Mouse (Mus musculus): ENCODE measurements at regions not wholly inside any gene's neighbourhood (a gene's known extent, or its start where the extent isn't known, plus 50 kb on each side); places are given as distances from the start of the nearest gene placed in this dataset.
A peak's percentile ranks its signal among the peaks of the same experiment; 100 is the strongest.

GRCm38 (mm10) chr5:33512253-33512884 is 78.6 kb upstream of the Nkx1-1 start:
- no peaks in the 10 kb centered on the region for H3K36me3 ChIP-seq (ENCODE audit: control insufficient read depth, insufficient read depth, low read length)
- H3K9ac ChIP-seq (ENCODE audit: low read length): no peak overlapping the region
- H3K9me3 ChIP-seq (ENCODE audit: control insufficient read depth, low read length): no peaks in the 10 kb centered on the region
- 40% methylated on average over 22 of the region's 22 CpGs for WGBS
- no peak overlapping the region for H3K4me3 ChIP-seq (ENCODE audit: control insufficient read depth in 1 of 2, insufficient read depth in 1 of 2, low read depth in 1 of 2, low read length in 2 of 2)
- H3K27me3 ChIP-seq (ENCODE audit: control insufficient read depth, insufficient read depth, low read length): peaks cover 5% of the 10 kb centered on the region; the same call in 1 of the 2 replicates
- no peak overlapping the region for H3K27ac ChIP-seq (replicated peaks in 1 of 2; ENCODE audit: control insufficient read depth in 1 of 2, insufficient read depth in 1 of 2, low read depth in 2 of 2, low read length in 2 of 2)
- ATAC-seq (ENCODE audit: insufficient number of reproducible peaks, insufficient read depth, low FRiP score, low read depth): no peak
- peaks cover 0 to 5% of the 10 kb centered on the region in 2 experiments; a peak in 1 of 4 replicates for H3K4me1 ChIP-seq (ENCODE audit: control insufficient read depth in 2 of 2, insufficient read depth in 2 of 2, low read length in 2 of 2)
- peak overlapping the region; percentile 19; the same call in 1 of the 2 replicates for H3K4me2 ChIP-seq (ENCODE audit: low read length)

- peak overlapping the region; percentile 19; the same call in 1 of the 2 replicates for H3K4me2 ChIP-seq (ENCODE audit: low read length)
- WGBS: 70% methylated on average over 25 of the region's 25 CpGs
- no peak for ATAC-seq (ENCODE audit: insufficient number of reproducible peaks, insufficient read depth, low FRiP score, low read depth)
These were observed 77.9 kb upstream of the Nkx1-1 start for GRCm38 (mm10) chr5:33511529-33512252.

GRCm38 (mm10) chr5:33505786-33506185 is 72.0 kb upstream of the Nkx1-1 start:
- ATAC-seq (ENCODE audit: insufficient number of reproducible peaks, insufficient read depth, low FRiP score, low read depth): no peak
- Histone ChIP-seq H3K4me1 (ENCODE audit: control insufficient read depth in 2 of 2, insufficient read depth in 2 of 2, low read length in 2 of 2) (peaks cover 0 to 7% of the 10 kb centered on the region in 2 experiments; a peak in 1 of 4 replicates), H3K27me3 (ENCODE audit: control insufficient read depth, insufficient read depth, low read length) (no peaks in the 10 kb centered on the region), H3K4me2 (ENCODE audit: low read length) (no peak overlapping the region), H3K36me3 (ENCODE audit: control insufficient read depth, insufficient read depth, low read length) (no peaks in the 10 kb centered on the region), H3K9me3 (ENCODE audit: control insufficient read depth, low read length) (no peaks in the 10 kb centered on the region), H3K9ac (ENCODE audit: low read length) (no peak overlapping the region), H3K4me3 (ENCODE audit: control insufficient read depth in 1 of 2, insufficient read depth in 1 of 2, low read depth in 1 of 2, low read length in 2 of 2) (no peak overlapping the region), H3K27ac (replicated peaks in 1 of 2; ENCODE audit: control insufficient read depth in 1 of 2, insufficient read depth in 1 of 2, low read depth in 2 of 2, low read length in 2 of 2) (no peak overlapping the region)
- WGBS: 59% methylated on average over 13 of the region's 13 CpGs

More at GRCm38 (mm10) chr5:33511529-33512252, 77.9 kb upstream of the Nkx1-1 start:
- Histone ChIP-seq H3K4me1 (ENCODE audit: control insufficient read depth in 2 of 2, insufficient read depth in 2 of 2, low read length in 2 of 2) (peaks cover 0 to 5% of the 10 kb centered on the region in 2 experiments; a peak in 1 of 4 replicates), H3K36me3 (ENCODE audit: control insufficient read depth, insufficient read depth, low read length) (no peaks in the 10 kb centered on the region), H3K27ac (replicated peaks in 1 of 2; ENCODE audit: control insufficient read depth in 1 of 2, insufficient read depth in 1 of 2, low read depth in 2 of 2, low read length in 2 of 2) (no peak overlapping the region), H3K9me3 (ENCODE audit: control insufficient read depth, low read length) (no peaks in the 10 kb centered on the region), H3K27me3 (ENCODE audit: control insufficient read depth, insufficient read depth, low read length) (peaks cover 5% of the 10 kb centered on the region; the same call in 1 of the 2 replicates), H3K4me3 (ENCODE audit: control insufficient read depth in 1 of 2, insufficient read depth in 1 of 2, low read depth in 1 of 2, low read length in 2 of 2) (no peak overlapping the region), H3K9ac (ENCODE audit: low read length) (no peak overlapping the region)

GRCm38 (mm10) chr5:33501735-33502495 is 68.1 kb upstream of the Nkx1-1 start:
- Histone ChIP-seq H3K9ac (ENCODE audit: low read length) (no peak overlapping the region), H3K4me1 (ENCODE audit: control insufficient read depth in 2 of 2, insufficient read depth in 2 of 2, low read length in 2 of 2) (peaks cover 0 to 7% of the 10 kb centered on the region in 2 experiments; a peak in 1 of 4 replicates), H3K36me3 (ENCODE audit: control insufficient read depth, insufficient read depth, low read length) (no peaks in the 10 kb centered on the region), H3K27ac (replicated peaks in 1 of 2; ENCODE audit: control insufficient read depth in 1 of 2, insufficient read depth in 1 of 2, low read depth in 2 of 2, low read length in 2 of 2) (no peak overlapping the region), H3K4me2 (ENCODE audit: low read length) (no peak overlapping the region), H3K4me3 (ENCODE audit: control insufficient read depth in 1 of 2, insufficient read depth in 1 of 2, low read depth in 1 of 2, low read length in 2 of 2) (no peak overlapping the region), H3K27me3 (ENCODE audit: control insufficient read depth, insufficient read depth, low read length) (peaks cover 8% of the 10 kb centered on the region; the same call in 1 of the 2 replicates), H3K9me3 (ENCODE audit: control insufficient read depth, low read length) (no peaks in the 10 kb centered on the region)
- WGBS: 62% methylated on average over 23 of the region's 23 CpGs
- no peak for ATAC-seq (ENCODE audit: insufficient number of reproducible peaks, insufficient read depth, low FRiP score, low read depth)

GRCm38 (mm10) chr5:33501211-33501610 is 67.4 kb upstream of the Nkx1-1 start:
- 44% methylated on average over 7 of the region's 7 CpGs for WGBS

GRCm38 (mm10) chr5:33495900-33496529 is 62.2 kb upstream of the Nkx1-1 start:
- Histone ChIP-seq H3K9ac (ENCODE audit: low read length) (no peak overlapping the region), H3K36me3 (ENCODE audit: control insufficient read depth, insufficient read depth, low read length) (no peaks in the 10 kb centered on the region), H3K27ac (replicated peaks in 1 of 2; ENCODE audit: control insufficient read depth in 1 of 2, insufficient read depth in 1 of 2, low read depth in 2 of 2, low read length in 2 of 2) (no peak overlapping the region), H3K4me1 (ENCODE audit: control insufficient read depth in 2 of 2, insufficient read depth in 2 of 2, low read length in 2 of 2) (peaks cover 0 to 3% of the 10 kb centered on the region in 2 experiments; a peak in 1 of 4 replicates), H3K9me3 (ENCODE audit: control insufficient read depth, low read length) (no peaks in the 10 kb centered on the region), H3K4me3 (ENCODE audit: control insufficient read depth in 1 of 2, insufficient read depth in 1 of 2, low read depth in 1 of 2, low read length in 2 of 2) (no peak overlapping the region), H3K27me3 (ENCODE audit: control insufficient read depth, insufficient read depth, low read length) (peaks cover 8% of the 10 kb centered on the region; the same call in 1 of the 2 replicates), H3K4me2 (ENCODE audit: low read length) (no peak overlapping the region)
- WGBS: 34% methylated on average over 6 of the region's 6 CpGs
- ATAC-seq (ENCODE audit: insufficient number of reproducible peaks, insufficient read depth, low FRiP score, low read depth): peak; percentile 51

More at GRCm38 (mm10) chr5:33501211-33501610, 67.4 kb upstream of the Nkx1-1 start:
- ATAC-seq (ENCODE audit: insufficient number of reproducible peaks, insufficient read depth, low FRiP score, low read depth): no peak
- H3K4me2 ChIP-seq (ENCODE audit: low read length): no peak overlapping the region
- H3K4me1 ChIP-seq (ENCODE audit: control insufficient read depth in 2 of 2, insufficient read depth in 2 of 2, low read length in 2 of 2): peaks cover 0 to 7% of the 10 kb centered on the region in 2 experiments; a peak in 1 of 4 replicates
- no peaks in the 10 kb centered on the region for H3K36me3 ChIP-seq (ENCODE audit: control insufficient read depth, insufficient read depth, low read length)
- no peak overlapping the region for H3K9ac ChIP-seq (ENCODE audit: low read length)
- peaks cover 8% of the 10 kb centered on the region; the same call in 1 of the 2 replicates for H3K27me3 ChIP-seq (ENCODE audit: control insufficient read depth, insufficient read depth, low read length)
- H3K27ac ChIP-seq (replicated peaks in 1 of 2; ENCODE audit: control insufficient read depth in 1 of 2, insufficient read depth in 1 of 2, low read depth in 2 of 2, low read length in 2 of 2): no peak overlapping the region
- no peaks in the 10 kb centered on the region for H3K9me3 ChIP-seq (ENCODE audit: control insufficient read depth, low read length)
- no peak overlapping the region for H3K4me3 ChIP-seq (ENCODE audit: control insufficient read depth in 1 of 2, insufficient read depth in 1 of 2, low read depth in 1 of 2, low read length in 2 of 2)

GRCm38 (mm10) chr5:33495276-33495675 is 61.5 kb upstream of the Nkx1-1 start:
- no peak overlapping the region for H3K4me2 ChIP-seq (ENCODE audit: low read length)
- no peak overlapping the region for H3K4me3 ChIP-seq (ENCODE audit: control insufficient read depth in 1 of 2, insufficient read depth in 1 of 2, low read depth in 1 of 2, low read length in 2 of 2)
- H3K9me3 ChIP-seq (ENCODE audit: control insufficient read depth, low read length): no peaks in the 10 kb centered on the region
- ATAC-seq (ENCODE audit: insufficient number of reproducible peaks, insufficient read depth, low FRiP score, low read depth): no peak
- H3K9ac ChIP-seq (ENCODE audit: low read length): no peak overlapping the region
- no peak overlapping the region for H3K27ac ChIP-seq (replicated peaks in 1 of 2; ENCODE audit: control insufficient read depth in 1 of 2, insufficient read depth in 1 of 2, low read depth in 2 of 2, low read length in 2 of 2)
- peaks cover 0 to 5% of the 10 kb centered on the region in 2 experiments; a peak in 1 of 4 replicates for H3K4me1 ChIP-seq (ENCODE audit: control insufficient read depth in 2 of 2, insufficient read depth in 2 of 2, low read length in 2 of 2)
- peaks cover 12% of the 10 kb centered on the region for H3K27me3 ChIP-seq (ENCODE audit: control insufficient read depth, insufficient read depth, low read length)
- WGBS: 68% methylated on average over 6 of the region's 6 CpGs
- H3K36me3 ChIP-seq (ENCODE audit: control insufficient read depth, insufficient read depth, low read length): no peaks in the 10 kb centered on the region
